In genomic region chr2:18064941-18065707, GRCm38 (mm10) we compare ENCODE assay signal across 8 mouse cellular contexts. TPM values are rescaled to one million over a fixed set of nuclear protein-coding genes. Genes with fewer than 3 reads are reported as not detected.
A peak's percentile ranks its signal among the peaks of the same experiment; 100 is the strongest.
DNase-seq lines count a peak whose midpoint lies in the region; ATAC-seq and TF ChIP-seq lines count a peak whose summit lies in the region.

No protein-coding gene starts in this region.

- peak overlapping the region; percentile 79 for H3K4me3 ChIP-seq in bone marrow macrophage, adult 2 months (ENCODE audit: insufficient read depth, low read length)
- peak overlapping the region; percentile 87 for H3K4me3 ChIP-seq in heart, embryonic 13.5 days
- peak overlapping the region; percentile 94 for H3K4me3 ChIP-seq in kidney, postnatal 0 days (replicated peaks; ENCODE audit: low read depth, low read length)
- H3K4me3 ChIP-seq in liver, embryonic 13.5 days (replicated peaks): peak overlapping the region; percentile 96
- H3K4me3 ChIP-seq in stomach, embryonic 16.5 days (replicated peaks; ENCODE audit: low read length): peak overlapping the region; percentile 88

- peak overlapping the region; percentile 92 for H3K4me2 ChIP-seq in heart, embryonic 13.5 days
- H3K4me2 ChIP-seq in kidney, postnatal 0 days (ENCODE audit: low read length): peak overlapping the region; percentile 83
- peak overlapping the region; percentile 87 for H3K4me2 ChIP-seq in liver, embryonic 13.5 days
- H3K4me2 ChIP-seq in stomach, embryonic 16.5 days (ENCODE audit: low read depth, low read length): peak overlapping the region; percentile 85

- H3K4me1 ChIP-seq in bone marrow macrophage, adult 2 months (ENCODE audit: control insufficient read depth, insufficient read depth, low read length): peaks cover 3% of the 10 kb centered on the region; the same call in 1 of the 2 replicates
- H3K4me1 ChIP-seq in heart, embryonic 13.5 days: peaks cover 15% of the 10 kb centered on the region
- H3K4me1 ChIP-seq in kidney, postnatal 0 days (replicated peaks; ENCODE audit: insufficient read depth, low read length): peaks cover 6% of the 10 kb centered on the region; the same call in 1 of the 2 replicates
- H3K4me1 ChIP-seq in liver, embryonic 13.5 days (replicated peaks): peaks cover 31% of the 10 kb centered on the region
- peaks cover 11% of the 10 kb centered on the region for H3K4me1 ChIP-seq in stomach, embryonic 16.5 days (ENCODE audit: control insufficient read depth, insufficient read depth, low read length)

- H3K27ac ChIP-seq in bone marrow macrophage, adult 2 months (ENCODE audit: insufficient read depth, low read depth, low read length): peak overlapping the region; percentile 47
- peak overlapping the region; percentile 100 for H3K27ac ChIP-seq in heart, embryonic 13.5 days (replicated peaks)
- H3K27ac ChIP-seq in kidney, postnatal 0 days: peak overlapping the region; percentile 100
- peak overlapping the region; percentile 99 for H3K27ac ChIP-seq in liver, embryonic 13.5 days
- peak overlapping the region; percentile 99 for H3K27ac ChIP-seq in stomach, embryonic 16.5 days (ENCODE audit: low read length)

- H3K36me3 ChIP-seq in heart, embryonic 13.5 days: peaks cover 22% of the 10 kb centered on the region
- H3K36me3 ChIP-seq in kidney, postnatal 0 days (ENCODE audit: insufficient read depth, low read length): no peaks in the 10 kb centered on the region
- peaks cover 21% of the 10 kb centered on the region for H3K36me3 ChIP-seq in liver, embryonic 13.5 days
- H3K36me3 ChIP-seq in stomach, embryonic 16.5 days (ENCODE audit: control insufficient read depth, insufficient read depth, low read length): no peaks in the 10 kb centered on the region; the same call in 1 of the 2 replicates

- WGBS in heart, embryonic 13.5 days: under 1% methylated on average over 59 of the region's 85 CpGs
- WGBS in kidney, postnatal 0 days: under 1% methylated on average over 56 of the region's 85 CpGs
- 1% methylated on average over 68 of the region's 85 CpGs for WGBS in liver, embryonic 13.5 days (ENCODE audit: insufficient replicate concordance)
- under 1% methylated on average over 69 of the region's 85 CpGs for WGBS in stomach, embryonic 16.5 days

- no peak for TF ChIP-seq POLR2A in bone marrow macrophage, adult 2 months (IDR thresholded peaks at IDR 0.05; ENCODE audit: borderline replicate concordance, low read depth, low read length)

- peak; percentile 83 for DNase-seq in CD4-positive helper T cell, adult 2 months (ENCODE audit: low read depth, low spot score)
- DNase-seq in kidney, postnatal 0 days (ENCODE audit: low spot score): peak; percentile 80
- DNase-seq in liver, embryonic 13.5 days: peak; percentile 73
- peak; percentile 63 to 67 for DNase-seq in natural killer cell, adult 2 months (ENCODE audit: low spot score in 2 of 2)

- TF ChIP-seq CTCF in bone marrow macrophage, adult 2 months (IDR thresholded peaks at IDR 0.05; ENCODE audit: low read depth, low read length): no peak
- TF ChIP-seq CTCF in kidney, postnatal 0 days (IDR thresholded peaks at IDR 0.05; ENCODE audit: low read depth): no peak

- peak overlapping the region; percentile 99 for H3K9ac ChIP-seq in heart, embryonic 13.5 days
- H3K9ac ChIP-seq in kidney, postnatal 0 days (ENCODE audit: low read depth, low read length): peak overlapping the region; percentile 98
- H3K9ac ChIP-seq in liver, embryonic 13.5 days: peak overlapping the region; percentile 99
- H3K9ac ChIP-seq in stomach, embryonic 16.5 days (ENCODE audit: low read length): peak overlapping the region; percentile 100

- no peaks in the 10 kb centered on the region for H3K9me3 ChIP-seq in heart, embryonic 13.5 days
- no peaks in the 10 kb centered on the region for H3K9me3 ChIP-seq in kidney, postnatal 0 days (replicated peaks; ENCODE audit: low read length)
- H3K9me3 ChIP-seq in liver, embryonic 13.5 days (replicated peaks): no peaks in the 10 kb centered on the region
- H3K9me3 ChIP-seq in stomach, embryonic 16.5 days (replicated peaks; ENCODE audit: control insufficient read depth, low read length): no peaks in the 10 kb centered on the region

- no peaks in the 10 kb centered on the region for H3K27me3 ChIP-seq in heart, embryonic 13.5 days (replicated peaks)
- H3K27me3 ChIP-seq in kidney, postnatal 0 days (ENCODE audit: insufficient read depth, low read length): no peaks in the 10 kb centered on the region
- H3K27me3 ChIP-seq in liver, embryonic 13.5 days: no peaks in the 10 kb centered on the region
- no peaks in the 10 kb centered on the region for H3K27me3 ChIP-seq in stomach, embryonic 16.5 days (ENCODE audit: control insufficient read depth, insufficient read depth, low read length)

- peak; percentile 69 for ATAC-seq in erythroblast, adult 5-6 weeks (replicated peaks; ENCODE audit: low FRiP score, poor library complexity, severe bottlenecking)
- peak; percentile 87 for ATAC-seq in heart, embryonic 13.5 days (ENCODE audit: extremely low read depth, insufficient number of reproducible peaks, low FRiP score, low TSS enrichment)
- peak; percentile 72 for ATAC-seq in kidney, postnatal 0 days (replicated peaks; ENCODE audit: low FRiP score, low read depth)
- peak; percentile 68 for ATAC-seq in liver, embryonic 13.5 days (ENCODE audit: low read depth)
- peak; percentile 45 for ATAC-seq in stomach, embryonic 16.5 days (ENCODE audit: insufficient read depth, low FRiP score)

RNA-seq across cellular contexts. Expression of gene Mllt10, which starts 10.1 kb away (rescaled TPM):
- 29.4 and 32.5 TPM in 2 replicates for polyA plus RNA-seq in bone marrow macrophage, adult 2 months (2012; ENCODE audit: insufficient read depth, insufficient read length, missing spikeins)
- 20.8 and 27.4 TPM in 2 replicates for total RNA-seq in erythroblast, adult 5-6 weeks (2015; ENCODE audit: low replicate concordance)
- 18.1 and 18.3 TPM in 2 replicates for total RNA-seq in erythroblast, adult 5-6 weeks (2017; ENCODE audit: low replicate concordance)
- 32.5 and 42.5 TPM in 2 replicates for polyA plus RNA-seq in heart, embryonic 13.5 days (2015; fragmentation: Nextera tagmentation; extraction: Ambion mirVana)
- 48.9 and 49.2 TPM in 2 replicates for polyA plus RNA-seq in kidney, postnatal 0 days (2015; fragmentation: Nextera tagmentation; extraction: Ambion mirVana)
- polyA plus RNA-seq in liver, embryonic 13.5 days (2015; fragmentation: Nextera tagmentation; extraction: Ambion mirVana): 29.1 and 34.3 TPM in 2 replicates
- polyA plus RNA-seq in stomach, embryonic 16.5 days (2015; fragmentation: Nextera tagmentation; extraction: Ambion mirVana): 39.1 and 50.0 TPM in 2 replicates

RNA-seq across cellular contexts. Expression of gene Skida1, which starts 16.3 kb away (rescaled TPM):
- not detected in 2 replicates for polyA plus RNA-seq in bone marrow macrophage, adult 2 months (2012; ENCODE audit: insufficient read depth, insufficient read length, missing spikeins)
- total RNA-seq in erythroblast, adult 5-6 weeks (2015; ENCODE audit: low replicate concordance): not detected in 2 replicates
- 0.42 and 0.51 TPM in 2 replicates for total RNA-seq in erythroblast, adult 5-6 weeks (2017; ENCODE audit: low replicate concordance)
- polyA plus RNA-seq in heart, embryonic 13.5 days (2015; fragmentation: Nextera tagmentation; extraction: Ambion mirVana): 5.5 and 6.6 TPM in 2 replicates
- 7.7 and 7.8 TPM in 2 replicates for polyA plus RNA-seq in kidney, postnatal 0 days (2015; fragmentation: Nextera tagmentation; extraction: Ambion mirVana)
- polyA plus RNA-seq in liver, embryonic 13.5 days (2015; fragmentation: Nextera tagmentation; extraction: Ambion mirVana): 0.47 and 0.95 TPM in 2 replicates
- 3.6 TPM in 2 replicates for polyA plus RNA-seq in stomach, embryonic 16.5 days (2015; fragmentation: Nextera tagmentation; extraction: Ambion mirVana)

RNA-seq across cellular contexts. Expression of gene A930004D18Rik, which starts 27.6 kb away (rescaled TPM):
- not detected in 2 replicates for polyA plus RNA-seq in bone marrow macrophage, adult 2 months (2012; ENCODE audit: insufficient read depth, insufficient read length, missing spikeins)
- not detected in 2 replicates for total RNA-seq in erythroblast, adult 5-6 weeks (2015; ENCODE audit: low replicate concordance)
- total RNA-seq in erythroblast, adult 5-6 weeks (2017; ENCODE audit: low replicate concordance): not detected in 2 replicates
- 11.3 and 12.0 TPM in 2 replicates for polyA plus RNA-seq in heart, embryonic 13.5 days (2015; fragmentation: Nextera tagmentation; extraction: Ambion mirVana)
- polyA plus RNA-seq in kidney, postnatal 0 days (2015; fragmentation: Nextera tagmentation; extraction: Ambion mirVana): 14.9 and 17.9 TPM in 2 replicates
- 1.2 and 1.6 TPM in 2 replicates for polyA plus RNA-seq in liver, embryonic 13.5 days (2015; fragmentation: Nextera tagmentation; extraction: Ambion mirVana)
- polyA plus RNA-seq in stomach, embryonic 16.5 days (2015; fragmentation: Nextera tagmentation; extraction: Ambion mirVana): 10.5 and 11.1 TPM in 2 replicates

Comparison
In these comparisons a context has a peak if more than half of its experiments do, and no peak if none do; other contexts are left out.
1. Peak in every context shown above with its lines: DNase-seq, ATAC-seq, H3K4me3 ChIP-seq and H3K27ac ChIP-seq.
2. H3K27ac ChIP-seq: peak in every context shown above with its lines; median percentile 100 in heart, embryonic 13.5 days; 100 in kidney, postnatal 0 days; 99 in liver, embryonic 13.5 days; 99 in stomach, embryonic 16.5 days; 47 in bone marrow macrophage, adult 2 months.